Mouse (Mus musculus) ovary, postnatal 14 days (tissue): ENCODE data around the gene Dpep3.
A peak's percentile ranks its signal among the peaks of the same experiment; 100 is the strongest.
"Not testable (repeated sequence)": the region's sequence is repeated elsewhere in the genome, so short reads cannot be mapped to it uniquely, and the experiment has no call there.

Experiments used
- DNase-seq: peaks from one replicate; pipeline ENCODE4 v3.0.0; 2022; ENCODE audit warnings: low spot score

The Dpep3 gene

DNA sequence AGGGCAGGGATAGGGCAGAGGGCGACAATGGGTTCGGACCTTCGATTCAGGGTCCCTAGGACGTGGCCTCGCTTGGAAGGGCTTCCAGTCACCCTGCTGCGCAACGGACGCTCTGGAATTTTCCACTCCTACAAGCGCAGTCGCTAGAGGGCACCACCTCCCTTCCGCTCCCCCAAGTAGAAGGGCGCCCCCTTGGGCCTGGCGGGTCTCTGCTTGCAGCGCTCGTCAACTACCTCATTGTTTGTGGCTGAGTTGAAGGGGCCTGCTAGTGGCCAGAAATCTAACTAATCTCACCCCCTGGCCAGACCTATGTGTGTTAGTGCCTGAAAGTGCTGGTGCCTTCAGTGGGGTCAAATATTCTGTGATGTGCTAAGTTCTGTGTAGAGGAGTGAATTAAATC lies at the start of gene Dpep3:
Gene Dpep3 (minus strand): TSS at position 105 of the 400 bp plus-strand sequence.
- no peak for DNase-seq

DNA sequence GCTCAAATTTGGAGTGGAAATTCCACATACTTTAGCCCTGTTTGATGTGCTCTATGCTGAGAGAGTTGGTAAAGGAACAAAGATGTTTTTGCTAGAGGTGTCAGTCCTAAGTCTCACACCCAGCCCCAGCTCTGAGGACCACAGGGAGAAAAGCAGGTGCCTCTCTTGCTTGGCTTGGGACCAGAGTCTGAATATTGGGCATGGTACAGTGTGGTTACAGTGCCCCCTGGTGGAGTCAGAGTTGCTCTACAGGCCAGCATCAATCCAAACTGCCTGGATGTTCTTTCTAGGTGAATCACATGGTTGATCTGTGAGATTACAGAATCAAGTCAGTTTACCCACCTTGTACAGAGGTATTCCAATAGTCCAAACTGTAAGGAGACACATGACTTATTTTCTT lies 43.3 kb upstream of the Dpep3 start:
- peak; percentile 70 for DNase-seq

DNA sequence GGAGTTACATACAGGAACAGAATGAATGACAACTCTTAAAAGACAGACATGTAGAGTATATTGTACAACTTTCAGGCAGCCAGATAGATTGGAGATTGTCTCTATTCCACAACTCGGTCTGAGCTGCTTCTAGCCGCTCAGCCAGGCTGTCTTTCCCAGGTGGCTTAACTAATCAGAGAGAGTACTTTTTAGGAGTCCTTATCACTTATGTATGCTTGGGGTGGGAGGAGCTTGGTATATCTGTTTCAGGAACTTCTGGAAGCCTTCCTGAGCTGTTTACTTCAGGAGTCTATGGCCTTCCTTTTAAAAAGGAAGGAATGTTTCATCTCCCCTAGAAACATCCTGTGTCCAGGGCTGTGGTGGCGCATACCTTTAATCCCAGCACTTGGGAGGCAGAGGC lies 38.8 kb upstream of the Dpep3 start:
- no peak for DNase-seq

DNA sequence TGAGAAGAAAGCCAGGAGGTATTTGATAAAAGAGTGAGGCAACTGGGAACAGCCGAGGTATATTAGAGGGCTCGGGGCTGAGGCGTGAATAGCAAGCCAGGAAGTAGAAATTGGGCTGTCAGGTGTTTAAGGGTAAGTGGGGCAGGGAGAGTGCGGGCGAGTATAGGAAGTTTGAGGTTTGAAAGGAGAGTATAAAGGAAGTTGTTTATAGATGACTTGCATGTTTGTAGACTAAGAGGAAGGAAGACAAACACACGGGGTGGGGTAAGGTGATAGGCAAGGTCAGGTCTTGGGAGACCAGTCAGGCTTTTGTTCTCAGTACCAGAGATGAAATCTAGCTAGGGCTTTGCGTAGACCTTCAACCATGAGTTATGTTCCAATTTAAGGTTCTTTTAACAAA lies 37.9 kb upstream of the Dpep3 start:
- no peak for DNase-seq

DNA sequence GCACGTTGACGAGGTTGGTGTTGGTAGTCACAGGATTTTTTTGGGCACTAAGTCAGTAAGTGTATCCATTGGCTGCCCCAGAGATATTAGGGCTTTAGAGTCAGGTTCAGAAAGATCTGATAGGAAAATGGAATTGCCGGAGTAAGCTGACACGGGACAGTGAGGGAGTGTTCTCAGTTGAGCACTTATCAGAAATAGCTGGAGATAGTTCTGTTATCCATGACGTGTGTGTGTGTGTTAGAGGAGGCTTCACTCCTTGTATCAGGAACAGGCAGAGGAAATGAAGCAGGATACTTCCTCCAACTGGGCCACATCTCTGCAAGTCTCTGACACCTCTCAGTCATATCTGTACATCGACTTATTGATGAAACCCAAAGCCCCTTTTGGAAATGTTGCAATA lies 37.1 kb upstream of the Dpep3 start:
- DNase-seq = no peak

DNA sequence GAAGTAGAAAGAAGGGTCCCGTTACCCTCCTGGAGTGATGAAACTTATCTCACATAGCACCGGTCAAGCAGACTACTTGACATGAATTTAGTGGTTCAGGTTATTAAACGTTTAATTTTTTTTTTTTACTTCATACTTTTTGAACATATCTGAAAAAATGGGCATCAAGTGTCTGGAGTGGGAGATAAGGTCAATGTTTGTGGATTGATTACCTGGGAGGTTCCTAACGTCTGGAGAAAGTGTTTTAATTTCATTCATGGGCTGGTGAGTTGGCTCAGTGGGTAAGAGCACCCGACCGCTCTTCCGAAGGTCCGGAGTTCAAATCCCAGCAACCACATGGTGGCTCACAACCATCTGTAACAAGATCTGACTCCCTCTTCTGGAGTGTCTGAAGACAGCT lies 33.0 kb upstream of the Dpep3 start:
- not testable (repeated sequence) for DNase-seq

DNA sequence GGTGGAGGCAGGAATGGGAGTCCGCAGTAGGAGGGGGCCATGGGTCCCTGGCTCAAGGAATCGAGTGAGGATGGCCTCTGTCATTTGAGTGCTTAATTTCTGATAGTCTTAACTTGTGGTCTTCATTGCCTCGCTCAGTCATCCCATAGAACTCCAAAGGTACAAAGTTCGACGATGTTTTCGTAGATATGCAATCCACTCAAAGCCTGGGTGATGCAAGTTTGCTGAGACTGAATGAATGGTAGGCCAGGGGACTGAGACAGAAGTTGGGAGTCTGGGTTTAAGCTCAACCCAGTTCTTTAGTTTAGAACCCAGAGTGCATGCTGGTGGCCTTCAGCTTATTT lies 32.4 kb upstream of the Dpep3 start, which contains the start of gene Ddx28:
Gene Ddx28 (minus strand): TSS at position 240 of the 344 bp plus-strand sequence.
- DNase-seq = no peak

DNA sequence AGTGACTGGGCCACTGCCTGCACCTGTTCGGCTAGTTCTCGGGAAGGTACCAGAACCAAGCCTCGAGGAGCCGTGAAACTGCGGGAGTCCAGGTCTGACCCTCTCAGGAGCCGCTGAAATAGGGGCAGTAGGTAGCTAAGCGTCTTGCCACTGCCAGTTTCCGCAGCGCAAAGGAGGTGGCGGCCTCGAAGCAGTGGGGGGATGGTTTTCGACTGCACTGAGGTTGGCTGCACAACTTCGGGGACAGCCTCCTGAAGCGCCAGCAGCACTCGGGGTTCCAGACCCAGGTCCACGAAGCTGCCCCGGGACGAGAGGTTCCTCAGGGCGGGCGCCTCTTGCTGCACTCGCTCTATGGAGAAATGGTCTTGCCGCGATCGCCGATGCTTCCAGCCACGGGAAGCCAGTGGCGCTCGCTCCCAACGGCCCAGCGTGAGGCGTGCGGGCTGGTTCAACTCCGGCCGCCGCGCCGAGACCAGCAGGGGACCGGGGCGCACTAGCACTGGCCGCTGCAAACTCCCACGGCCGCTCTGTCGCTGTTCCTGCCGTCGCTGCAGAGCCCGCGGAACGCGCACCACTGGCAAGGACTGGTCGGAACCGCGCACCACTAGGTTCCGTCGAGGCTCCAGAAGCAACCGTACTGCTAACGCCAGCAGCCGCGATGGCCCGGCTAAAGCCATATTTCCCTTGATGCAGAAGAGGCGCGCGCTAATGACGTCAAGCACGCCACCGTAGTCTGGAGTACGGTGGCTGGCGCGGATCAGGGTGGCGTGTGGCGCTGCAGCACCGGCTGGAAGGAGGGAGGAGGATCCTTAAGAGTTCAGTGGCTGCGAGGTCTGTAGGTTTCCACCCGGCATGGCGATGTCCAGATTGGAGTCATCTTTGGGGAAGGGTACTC lies 31.8 kb upstream of the Dpep3 start:
- peak; percentile 89 for DNase-seq

DNA sequence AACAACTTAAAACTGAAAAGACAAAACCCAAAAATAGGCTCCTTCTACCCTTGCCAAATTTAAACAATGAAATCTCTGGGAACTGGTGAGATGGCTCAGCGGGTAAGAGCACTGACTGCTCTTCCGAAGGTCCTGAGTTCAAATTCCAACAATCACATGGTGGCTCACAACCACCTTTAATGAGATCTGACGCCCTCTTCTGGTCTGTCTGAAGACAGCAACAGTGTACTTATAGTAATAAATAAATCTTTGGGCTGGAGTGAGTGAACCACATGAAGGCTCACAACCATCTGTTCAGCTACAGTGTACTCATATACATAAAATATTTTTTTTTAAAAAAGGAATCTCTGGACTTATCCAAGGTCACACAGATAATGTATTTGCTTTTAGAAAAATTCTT lies 28.7 kb upstream of the Dpep3 start:
- not testable (repeated sequence) for DNase-seq

DNA sequence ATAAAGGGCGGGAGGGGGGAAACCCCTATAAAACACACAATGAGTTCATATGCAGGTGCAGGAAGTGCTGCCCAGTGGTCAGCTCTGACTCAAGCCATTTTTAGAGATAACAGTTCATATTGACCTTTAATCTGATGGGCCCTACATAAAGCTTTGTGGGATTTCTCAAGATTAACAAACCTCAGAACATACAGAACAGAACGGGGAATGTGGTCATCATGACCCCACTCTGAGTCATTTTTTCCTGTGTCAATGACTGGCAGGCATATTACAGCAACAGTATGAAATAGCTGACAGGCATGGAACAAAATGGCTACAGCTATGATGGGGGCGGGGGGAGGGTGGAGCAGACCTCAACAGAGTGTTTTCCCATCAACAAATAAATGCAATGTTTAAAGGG lies 27.9 kb upstream of the Dpep3 start:
- DNase-seq = no peak

DNA sequence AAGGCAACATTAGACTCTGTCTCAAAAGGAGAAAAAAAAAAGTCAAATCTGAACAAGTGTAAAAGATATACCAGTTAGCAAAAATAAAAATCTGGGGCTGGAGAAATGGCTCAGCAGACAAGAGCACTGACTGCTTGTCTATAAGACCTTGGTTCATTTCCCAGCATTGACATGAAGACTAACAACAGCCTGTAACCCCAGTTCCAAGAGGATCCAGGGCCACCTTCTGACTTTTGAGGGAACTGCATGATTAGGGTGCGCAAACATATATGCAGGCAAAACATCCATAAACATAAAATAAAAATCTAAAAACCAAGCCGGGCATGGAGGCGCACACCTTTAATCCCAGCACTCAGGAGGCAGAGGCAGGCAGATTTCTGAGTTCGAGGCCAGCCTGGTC lies 27.2 kb upstream of the Dpep3 start:
- no peak for DNase-seq

DNA sequence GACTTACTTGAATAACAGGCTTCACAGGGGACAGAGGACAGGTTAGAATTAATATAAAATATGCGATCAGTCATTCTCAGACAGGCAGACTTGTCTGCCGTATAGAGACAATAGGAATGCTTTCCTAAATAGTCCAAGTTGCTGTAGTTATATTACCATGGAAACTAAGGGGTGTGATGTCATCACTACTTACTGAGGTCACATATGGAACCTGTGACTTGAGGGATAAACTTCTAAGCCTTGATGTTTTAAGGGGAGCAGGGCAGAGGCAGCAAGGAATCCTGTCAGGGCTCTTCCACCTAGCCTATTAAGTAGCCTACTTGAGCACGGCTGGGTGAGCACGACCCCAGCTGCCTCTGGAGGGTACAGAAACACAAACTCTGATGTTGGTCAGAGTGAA lies 26.6 kb upstream of the Dpep3 start, which contains the start of gene Dpep2nb:
Gene Dpep2nb (minus strand): TSS at position 101 of the 400 bp plus-strand sequence.
- no peak for DNase-seq

DNA sequence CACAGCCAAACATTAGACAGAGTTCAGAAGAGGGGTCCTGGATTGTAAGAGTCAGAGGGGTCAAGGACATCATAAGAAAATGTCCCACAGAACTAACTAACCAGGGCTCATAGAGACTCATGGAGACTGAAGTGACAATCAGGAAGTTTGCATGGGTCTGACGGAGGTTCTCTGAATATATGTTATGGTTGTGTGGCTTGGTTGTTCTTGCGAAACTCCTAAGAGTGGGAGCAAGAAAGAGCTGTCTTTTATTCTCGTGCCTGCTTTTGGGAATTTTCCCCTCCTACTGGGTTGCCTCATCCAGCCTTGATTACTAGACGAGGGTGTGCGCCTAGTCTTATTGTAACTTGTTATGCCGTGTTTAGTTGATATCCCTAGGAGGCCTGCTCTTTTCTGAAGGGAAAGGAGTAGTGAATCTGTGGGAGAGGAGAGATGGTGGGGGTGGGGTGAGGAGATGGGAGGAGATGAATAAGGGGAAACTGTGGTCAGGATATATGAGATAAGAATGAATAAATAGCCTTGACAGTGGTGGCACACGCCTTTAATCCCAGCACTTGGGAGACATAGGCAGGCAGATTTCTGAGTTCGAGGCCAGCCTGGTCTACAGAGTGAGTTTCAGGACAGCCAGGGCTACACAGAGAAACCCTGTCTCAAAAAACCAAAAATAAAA lies 25.4 kb upstream of the Dpep3 start:
- no peak for DNase-seq

DNA sequence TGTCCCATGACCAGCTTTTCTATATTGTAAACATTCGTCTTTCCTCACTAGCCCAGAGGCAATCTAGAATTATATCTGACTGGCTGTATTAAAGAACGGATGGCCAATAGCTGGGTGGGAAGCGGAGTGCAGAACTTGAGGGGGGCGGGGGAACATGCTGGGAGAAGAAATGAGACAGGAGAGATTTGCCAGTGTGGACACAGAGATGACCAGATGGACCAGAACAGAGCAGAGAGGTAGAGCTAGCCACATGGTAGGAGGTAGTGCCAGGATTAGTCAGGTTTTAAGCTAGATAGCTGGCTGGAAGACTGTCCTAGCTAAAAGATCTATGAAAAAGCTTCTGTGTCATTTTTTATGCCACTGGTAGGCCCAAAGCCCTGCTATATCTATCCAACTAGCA lies 22.7 kb upstream of the Dpep3 start:
- DNase-seq = no peak

DNA sequence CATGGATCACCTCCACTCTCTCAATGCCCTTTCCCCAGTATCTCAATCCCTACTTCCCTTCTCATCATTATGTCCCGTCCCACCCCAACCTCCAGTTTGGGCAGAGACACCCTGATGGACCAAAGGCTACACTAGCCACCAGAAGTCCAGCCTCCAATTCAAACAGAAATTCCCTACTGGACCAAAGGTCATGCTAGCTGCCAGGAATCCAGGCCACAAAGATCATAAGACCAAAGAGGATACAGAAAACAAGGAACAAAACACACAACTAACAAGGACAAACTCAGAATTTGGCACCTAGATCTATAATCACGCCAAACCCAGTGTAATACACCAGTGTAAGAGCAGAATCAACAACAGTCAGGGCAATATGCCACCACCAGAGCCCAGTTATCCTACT lies 19.7 kb upstream of the Dpep3 start:
- DNase-seq = no peak

DNA sequence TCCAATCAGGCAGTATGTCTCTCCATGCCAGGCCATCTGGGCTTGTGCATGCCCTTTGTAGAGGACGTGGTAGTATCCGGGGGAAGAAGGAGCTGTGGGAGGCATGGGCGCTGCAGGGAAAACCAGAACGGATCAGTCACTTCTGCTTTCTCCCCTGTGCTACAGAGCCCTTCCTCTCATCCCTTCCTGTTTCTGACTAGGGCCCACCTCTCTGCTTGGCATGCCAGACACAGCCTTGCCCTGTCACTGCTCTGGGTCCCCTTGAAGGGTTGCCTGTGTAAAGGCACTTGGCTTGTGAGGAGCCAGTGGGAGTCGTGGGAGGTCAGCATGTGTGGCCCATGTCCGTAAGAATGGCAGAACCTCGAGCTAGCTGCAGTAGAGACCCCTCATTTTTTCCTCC lies 17.1 kb upstream of the Dpep3 start:
- no peak for DNase-seq

DNA sequence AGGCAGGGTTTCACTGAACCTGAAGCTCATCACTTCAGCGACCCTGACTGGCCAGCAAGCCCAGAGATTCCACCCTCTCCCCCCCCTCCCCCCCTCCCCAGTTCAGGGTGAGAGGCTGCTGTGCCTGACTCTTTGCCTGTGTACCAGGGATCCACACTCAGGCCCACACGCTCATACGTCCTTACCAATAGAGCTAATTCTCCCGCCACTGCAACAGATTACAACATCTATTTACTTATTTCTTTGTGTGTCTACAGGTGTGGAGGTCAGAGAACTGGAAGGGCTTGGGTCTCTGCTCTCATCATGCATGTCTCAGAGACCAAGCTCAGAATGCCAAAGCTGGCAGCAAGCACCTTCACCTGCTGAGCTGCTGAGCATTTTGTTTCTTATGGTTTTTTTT lies 14.0 kb upstream of the Dpep3 start:
- DNase-seq = no peak

DNA sequence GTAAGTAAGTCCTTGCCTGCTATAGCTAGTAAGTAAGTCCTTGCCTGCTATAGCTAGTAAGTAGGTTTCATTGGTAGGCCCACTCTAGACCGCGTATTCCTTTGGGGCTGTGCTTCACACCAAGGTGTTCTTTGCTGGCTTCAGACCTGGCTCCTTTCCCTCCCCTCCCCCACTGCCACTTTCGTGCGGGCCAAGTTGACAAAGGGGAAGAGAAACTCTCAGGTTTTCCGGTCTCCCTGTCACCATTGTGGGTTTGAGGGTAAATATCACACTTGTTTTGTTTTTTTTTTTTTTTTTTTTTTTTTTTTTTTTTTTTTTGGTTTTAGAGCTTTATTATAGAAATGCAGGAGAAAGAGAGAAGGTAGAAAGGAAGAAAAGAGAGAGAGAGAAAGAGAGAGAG lies 13.3 kb upstream of the Dpep3 start:
- DNase-seq = no peak

DNA sequence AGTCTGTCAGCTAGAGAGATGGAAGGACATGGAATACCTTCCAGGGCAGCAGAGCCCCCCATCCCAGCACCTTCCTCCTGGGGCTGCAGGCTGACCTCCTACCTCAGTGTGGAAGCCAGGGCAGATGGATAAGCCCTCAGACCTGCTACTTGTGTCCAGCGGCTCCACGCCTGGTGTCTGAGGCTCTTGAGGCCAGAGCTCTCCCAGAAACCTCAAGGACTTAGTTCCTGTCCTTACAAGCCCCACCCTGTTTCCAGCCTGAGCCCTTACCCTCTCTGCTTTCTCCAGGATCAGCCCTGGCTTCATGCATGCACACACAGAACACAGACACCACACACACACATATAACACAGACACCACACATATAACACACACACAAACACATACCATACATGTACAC lies 12.3 kb upstream of the Dpep3 start:
- DNase-seq = no peak

DNA sequence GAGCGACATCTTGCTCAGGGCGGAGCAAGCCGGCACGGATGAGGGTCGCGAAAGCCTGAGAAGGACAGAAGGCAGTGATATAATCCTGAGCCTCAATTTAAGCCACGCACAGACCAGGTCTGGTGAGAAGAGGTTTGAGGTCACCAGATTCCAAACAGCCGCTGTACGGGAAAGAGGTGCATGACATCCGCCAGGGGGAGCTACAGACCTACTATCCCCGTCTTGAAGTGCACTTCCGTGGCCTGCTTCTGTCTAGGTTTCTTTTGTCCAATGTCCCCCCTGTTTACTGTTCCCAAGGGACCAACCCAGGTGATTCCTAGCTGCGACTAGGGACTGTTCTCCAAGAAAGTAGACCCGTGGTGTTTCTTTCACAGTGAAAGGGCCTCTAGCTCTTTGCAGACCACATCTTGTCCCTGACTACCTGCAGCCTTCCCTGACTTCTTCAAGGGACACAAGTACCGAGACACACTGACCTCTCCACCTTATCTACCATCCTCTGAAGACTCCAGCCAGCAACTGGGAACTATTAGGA lies 11.7 kb upstream of the Dpep3 start, which contains the start of gene Dus2:
Gene Dus2 (plus strand): TSS at position 482 of the 532 bp plus-strand sequence.
- DNase-seq = peak; percentile 79

DNA sequence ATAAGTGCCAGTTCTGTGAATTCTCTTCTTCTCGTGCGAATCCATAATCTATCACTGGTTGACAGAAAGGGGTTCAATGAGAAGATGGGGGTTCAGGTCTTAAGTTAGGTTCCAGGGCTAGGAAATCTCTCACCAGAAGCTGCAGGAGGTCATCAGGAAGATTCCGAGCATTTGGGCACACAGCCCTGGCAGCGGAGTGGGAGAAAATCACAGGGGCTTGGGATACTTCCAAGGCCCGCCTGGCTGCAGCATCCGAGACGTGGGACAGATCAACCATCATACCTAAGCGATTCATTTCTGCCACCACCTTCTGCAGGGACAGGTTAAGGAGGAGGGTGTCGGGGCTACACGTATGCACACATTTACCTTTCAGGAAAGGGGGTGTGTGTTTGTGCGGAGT lies 9.3 kb upstream of the Dpep3 start:
- no peak for DNase-seq

DNA sequence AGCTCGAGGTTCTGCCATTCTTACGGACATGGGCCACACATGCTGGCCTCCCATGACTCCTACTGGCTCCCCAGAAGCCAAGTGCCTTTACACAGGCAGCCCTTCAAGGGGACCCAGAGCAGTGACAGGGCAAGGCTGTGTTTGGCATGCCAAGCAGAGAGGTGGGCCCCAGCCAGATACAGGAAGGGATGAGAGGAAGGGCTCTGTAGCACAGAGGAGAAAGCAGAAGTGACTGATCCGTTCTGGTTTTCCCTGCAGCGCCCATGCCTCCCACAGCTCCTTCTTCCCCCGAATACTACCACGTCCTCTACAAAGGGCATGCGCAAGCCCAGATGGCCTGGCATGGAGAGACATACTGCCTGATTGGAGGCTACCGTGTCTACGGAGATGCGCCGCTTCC lies 4.2 kb upstream of the Dpep3 start:
- DNase-seq = not testable (repeated sequence)

DNA sequence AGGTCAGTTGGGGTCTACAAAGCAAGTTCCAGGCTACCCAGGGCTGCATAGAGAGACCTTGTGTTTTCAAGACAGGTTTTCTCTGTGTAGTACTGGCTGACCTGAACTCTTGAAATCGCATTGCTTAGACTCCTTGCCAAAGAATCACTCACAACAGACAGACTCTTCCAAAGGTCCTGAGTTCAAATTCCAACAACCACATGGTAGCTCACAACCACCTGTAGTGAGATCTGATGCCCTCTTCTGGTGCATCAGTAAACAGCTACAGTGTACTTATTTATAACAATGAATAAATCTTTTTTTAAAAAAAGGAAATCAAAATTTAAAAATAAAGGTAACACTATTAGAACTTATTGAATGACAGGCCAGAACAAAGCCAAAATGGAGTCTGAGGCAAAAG lies 1.9 kb upstream of the Dpep3 start:
- no peak for DNase-seq
